Mouse (Mus musculus) left cerebral cortex, postnatal 10 days (tissue): ENCODE data around the gene Gm1604a. TPM values are rescaled to one million over a fixed set of nuclear protein-coding genes. Genes with fewer than 3 reads are reported as not detected.
"Not testable (repeated sequence)": the region's sequence is repeated elsewhere in the genome, so short reads cannot be mapped to it uniquely, and the experiment has no call there.

Experiments
- DNase-seq, 2 experiments: peaks; one replicate each; pipeline ENCODE4 v3.0.0; 2021 to 2022; ENCODE audit warnings: low spot score in 2 of 2, mixed read lengths in 1 of 2; ENCODE audit errors: extremely low spot score in 1 of 2
- intact Hi-C: fragments of 180-260 bp; cut with DNase I; formaldehyde crosslinking; loops from one replicate; pipeline ENCODE4 v1.15.1; 2025
- total RNA-seq, 2 experiments: library from RNA; stranded (reverse); gene quantifications; 2 replicates each; pipeline ENCODE4 v1.2.3; 2021

Gm1604a gene
- under 1 TPM; 0.64 to 0.71 TPM for total RNA-seq

DNA sequence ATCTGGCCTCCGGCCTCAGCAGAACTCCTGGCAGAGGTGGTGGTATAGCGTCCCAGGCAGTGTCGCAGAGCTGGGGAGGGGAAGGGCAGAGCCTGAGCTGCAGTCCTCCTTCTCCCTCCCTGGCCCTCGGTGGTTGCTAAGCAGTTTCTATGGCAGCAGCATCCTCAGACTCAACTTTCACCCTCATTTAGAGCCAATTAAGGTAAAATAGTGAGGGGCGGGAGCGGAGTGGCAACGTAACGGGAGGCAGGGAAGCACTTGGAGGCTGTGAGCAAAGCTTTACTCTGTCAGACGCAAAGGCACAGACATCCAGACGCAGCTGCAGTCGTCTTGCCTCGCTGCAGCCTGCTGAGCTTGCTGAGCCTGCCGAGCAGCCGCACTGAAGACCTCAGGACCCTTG, at the start of gene Gm1604a:
Gm1604a (plus strand) TSS at position 312 of the 400 bp plus-strand sequence.
- intact Hi-C loops = not testable (repeated sequence)
- DNase-seq = peak; percentile 32 to 33

DNA sequence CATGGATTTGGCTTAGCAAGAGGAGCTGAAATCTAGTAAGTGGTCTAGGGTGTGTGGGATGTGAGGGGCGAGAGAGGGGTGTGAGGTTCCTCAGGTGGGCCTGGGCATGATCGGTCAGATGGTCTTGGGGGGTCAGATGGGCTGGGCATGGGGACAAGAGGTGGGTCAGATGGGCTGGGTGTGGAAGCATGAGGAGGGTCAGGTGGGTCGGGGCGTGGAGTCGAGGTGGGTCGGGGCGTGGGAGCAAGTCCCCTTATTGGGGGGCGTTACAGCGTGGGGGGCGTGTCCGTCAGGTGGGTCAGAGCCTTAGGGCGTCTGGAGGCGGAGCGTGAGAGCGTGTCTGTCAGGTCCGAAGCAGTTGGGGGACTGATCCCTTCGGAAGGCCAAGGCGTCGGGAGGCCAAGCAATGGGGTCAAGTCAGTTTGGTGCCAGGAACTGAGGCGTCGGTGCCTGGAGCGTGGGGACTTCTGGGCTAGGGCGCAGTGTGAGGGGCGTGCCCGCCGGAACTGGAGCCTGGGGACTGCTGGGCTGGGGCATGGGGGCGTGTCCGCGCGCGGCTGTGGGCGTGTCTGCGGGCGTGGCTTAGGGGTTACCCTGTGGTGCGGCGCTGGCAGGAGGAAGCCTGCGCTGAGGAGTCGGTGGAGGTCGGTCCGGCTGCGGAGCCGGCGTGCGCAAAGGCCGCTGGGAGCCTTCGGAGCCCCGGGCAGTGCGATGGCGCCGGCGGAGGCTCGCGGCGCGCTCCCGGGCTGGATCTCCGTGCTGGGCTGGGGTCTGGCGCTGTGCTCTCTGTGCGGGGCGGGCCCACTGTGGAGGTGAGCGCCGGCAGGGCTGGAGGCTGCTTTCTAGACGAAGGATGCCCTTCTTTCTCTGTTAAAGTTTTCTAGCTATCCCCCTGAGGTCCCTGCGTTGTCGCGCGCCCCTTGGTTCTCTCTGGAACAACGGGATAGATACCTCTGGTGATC, 46.8 kb upstream of the Gm1604a start, which contains the start of gene Gm49721:
Gm49721 (plus strand) TSS at position 618 of the 962 bp plus-strand sequence.
- peak in 1 of 2 experiments; percentile 82 for DNase-seq
- intact Hi-C loops = not testable (repeated sequence)

DNA sequence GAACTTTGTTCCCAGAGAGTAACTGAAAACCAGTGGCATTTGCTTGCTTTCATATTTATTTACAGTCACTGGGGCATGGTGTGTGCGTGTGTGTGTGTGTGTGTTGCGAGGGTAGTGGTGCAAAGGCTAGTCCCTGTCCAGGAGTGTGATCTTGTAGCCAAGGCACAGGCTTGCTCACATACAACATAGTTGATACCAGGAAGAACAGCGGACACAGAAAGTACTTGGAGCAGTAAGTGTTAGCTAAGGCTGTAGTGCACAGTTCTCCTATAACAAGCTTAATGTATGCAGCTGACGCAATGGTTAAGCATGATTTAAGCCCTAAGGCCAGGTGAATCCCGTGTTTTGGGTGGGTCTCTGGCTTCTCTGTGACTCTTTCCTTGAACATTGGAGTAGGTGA, 46.0 kb upstream of the Gm1604a start:
- DNase-seq, intact Hi-C loops: not testable (repeated sequence)

DNA sequence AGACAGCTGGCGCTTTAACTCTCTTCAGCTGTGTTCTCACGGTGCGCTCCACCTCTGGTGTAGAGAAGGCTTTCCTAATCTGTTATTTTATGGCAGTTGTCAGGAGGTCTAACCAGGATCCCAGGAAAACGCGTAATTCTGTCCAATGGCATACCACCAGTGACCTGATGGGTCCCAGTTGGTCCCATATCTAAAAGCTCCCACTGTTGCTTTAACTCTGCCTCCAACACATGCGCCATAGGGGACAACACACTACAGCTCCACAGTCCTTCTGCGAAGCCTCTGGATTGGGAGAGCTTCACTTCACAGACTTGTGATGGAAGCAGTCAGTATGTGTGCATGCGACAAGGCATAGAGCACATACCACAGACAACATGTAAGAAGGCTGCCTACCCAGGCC, 45.2 kb upstream of the Gm1604a start:
- DNase-seq, intact Hi-C loops: not testable (repeated sequence)

DNA sequence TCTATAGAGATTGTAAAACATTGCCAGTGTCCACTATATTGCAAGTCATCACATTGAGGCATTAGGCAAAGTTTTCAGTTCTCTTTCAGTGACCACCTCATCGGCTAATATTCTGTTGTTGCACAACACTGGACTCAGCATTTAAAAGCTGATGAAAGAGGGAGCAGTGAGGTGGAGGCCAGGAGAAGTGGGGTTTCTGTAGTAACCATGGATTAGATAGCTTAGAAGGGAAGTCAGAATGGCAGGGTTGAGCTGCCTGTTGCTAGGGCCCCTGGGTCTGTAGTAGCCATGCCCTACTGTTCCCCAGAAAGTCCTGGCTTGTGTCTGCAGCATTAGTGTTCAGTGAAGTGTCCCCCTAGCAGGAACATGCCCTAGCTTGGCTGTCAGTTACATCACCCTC, 39.2 kb upstream of the Gm1604a start:
- intact Hi-C loops, DNase-seq: not testable (repeated sequence)

DNA sequence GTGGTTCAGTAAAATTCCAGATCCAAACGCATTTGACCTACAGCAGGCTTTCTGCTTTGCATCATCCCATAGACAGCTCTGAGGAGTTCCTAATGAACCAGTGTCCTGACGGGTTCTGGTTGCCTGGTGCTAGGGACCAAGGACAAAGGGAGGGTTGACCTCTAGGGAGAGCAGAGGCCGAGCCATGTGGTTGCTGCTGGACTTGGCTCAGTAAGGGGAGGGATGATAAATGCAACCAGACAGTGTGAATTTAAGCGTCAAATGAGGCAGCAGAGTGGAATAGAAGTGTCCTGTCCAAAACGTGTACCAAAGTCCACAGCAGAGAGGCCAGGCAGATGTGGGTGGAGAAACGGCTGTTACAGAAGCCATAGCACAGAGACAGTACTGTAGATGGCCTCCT, 29.9 kb upstream of the Gm1604a start:
- DNase-seq, intact Hi-C loops: not testable (repeated sequence)

DNA sequence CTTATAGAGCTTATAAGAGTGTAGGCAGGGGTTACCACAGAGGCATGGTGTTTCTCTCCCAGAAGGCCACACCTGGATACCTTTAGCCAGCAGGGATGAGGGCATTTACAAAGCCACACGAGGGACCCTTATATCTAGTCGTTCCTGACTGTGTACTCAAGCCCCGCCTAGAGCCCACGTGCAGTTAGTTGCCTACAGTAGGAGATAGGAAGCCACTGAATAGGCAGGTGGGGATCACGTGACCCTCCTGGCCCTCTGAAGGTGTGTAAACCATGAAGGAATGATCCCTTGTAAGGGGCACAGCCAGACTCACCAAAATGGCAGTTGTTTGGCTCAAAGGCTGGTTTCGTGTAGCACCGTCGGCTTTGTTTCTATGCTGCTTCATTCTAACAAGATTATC, 28.5 kb upstream of the Gm1604a start:
- DNase-seq, intact Hi-C loops: not testable (repeated sequence)

DNA sequence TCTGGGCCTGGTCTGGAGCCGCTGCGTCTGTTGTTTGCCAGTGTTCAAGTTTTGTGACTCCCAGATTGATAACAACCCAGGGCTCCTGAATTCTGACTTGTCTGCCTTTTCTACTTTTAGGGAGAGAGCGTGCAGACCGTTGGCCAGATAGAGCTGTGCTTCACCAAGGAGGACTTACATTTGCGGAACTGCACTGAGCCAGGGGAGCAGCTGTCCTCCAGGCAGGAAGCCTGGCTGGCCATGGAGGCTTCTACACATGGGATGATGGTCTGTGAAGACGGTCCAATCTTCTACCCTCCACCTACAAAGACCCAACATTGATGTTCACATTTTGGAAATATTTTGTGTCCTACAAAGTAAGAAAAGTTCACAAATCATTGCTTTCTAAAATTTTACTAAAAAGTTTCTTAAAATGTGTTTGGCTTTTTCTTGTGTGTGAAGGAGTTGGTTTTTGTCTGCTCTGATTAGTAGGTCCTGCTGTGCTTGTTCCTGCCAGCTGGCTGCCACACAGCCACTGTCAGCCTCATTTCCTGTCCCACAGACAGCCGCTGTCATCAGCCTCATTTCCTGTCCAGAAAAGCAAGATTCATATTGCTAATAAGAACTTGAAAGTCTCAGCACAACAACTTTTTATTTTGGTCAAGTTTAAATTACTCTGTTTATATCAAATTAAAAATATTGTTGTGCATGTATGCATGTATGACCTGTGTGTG, 27.4 kb upstream of the Gm1604a start:
- intact Hi-C loops, DNase-seq: not testable (repeated sequence)

DNA sequence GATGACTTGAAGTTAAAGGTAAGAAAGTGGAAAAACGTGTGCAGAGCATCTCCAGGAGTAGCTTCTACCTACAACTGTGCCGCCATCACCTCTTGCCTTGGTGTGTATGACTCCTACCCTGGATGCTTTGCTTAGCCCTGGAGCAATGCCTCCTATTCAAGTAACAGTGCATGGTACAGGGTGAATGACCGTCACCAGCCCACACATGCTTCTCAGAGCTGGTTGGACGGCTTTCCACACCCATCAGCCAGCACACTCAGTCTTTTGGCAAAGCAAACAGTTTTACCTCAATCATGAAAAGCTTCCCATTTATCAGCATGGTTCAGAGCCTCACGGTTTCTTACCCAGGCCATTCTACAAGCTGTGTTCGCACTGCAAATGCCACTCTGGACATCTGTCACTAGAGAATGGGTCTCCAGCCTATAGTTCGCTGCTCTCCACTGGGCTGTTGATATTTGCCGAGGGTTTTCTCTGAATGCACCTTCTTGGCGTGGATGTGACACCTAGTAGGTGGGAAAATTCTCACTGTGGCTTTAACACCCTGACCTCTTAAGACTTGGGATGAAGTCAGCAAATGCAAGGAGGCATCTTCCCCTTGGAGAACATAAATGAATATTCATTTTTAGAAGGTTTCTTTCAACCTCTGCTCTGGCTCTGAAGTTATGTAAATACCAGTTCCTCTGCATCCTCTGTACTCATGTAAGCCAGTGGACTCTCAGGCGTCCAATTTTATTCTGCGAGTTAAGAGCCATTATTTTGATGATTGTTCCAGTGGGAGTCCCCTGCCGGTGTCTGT, 23.4 kb upstream of the Gm1604a start:
- intact Hi-C loops, DNase-seq: not testable (repeated sequence)

DNA sequence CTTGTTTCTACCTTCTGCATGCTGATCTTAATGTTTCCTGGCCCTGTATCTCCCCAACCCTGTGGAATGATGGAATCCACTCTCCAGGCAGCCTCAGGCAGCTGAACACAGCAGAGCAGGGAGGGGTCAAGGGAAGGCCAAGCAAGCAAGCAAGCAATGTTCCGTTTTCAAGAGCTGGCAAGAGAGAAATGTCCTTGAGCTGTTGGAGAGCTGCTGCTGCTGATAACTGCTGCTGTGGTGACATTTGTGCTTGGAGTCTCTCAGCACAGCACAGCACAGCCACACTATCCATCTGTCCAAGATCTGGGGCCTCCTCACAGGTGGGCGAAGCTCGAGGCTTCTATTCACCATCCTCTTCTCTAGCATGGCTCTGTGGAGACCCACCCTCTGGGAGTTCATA, 22.0 kb upstream of the Gm1604a start:
- intact Hi-C loops, DNase-seq: not testable (repeated sequence)

DNA sequence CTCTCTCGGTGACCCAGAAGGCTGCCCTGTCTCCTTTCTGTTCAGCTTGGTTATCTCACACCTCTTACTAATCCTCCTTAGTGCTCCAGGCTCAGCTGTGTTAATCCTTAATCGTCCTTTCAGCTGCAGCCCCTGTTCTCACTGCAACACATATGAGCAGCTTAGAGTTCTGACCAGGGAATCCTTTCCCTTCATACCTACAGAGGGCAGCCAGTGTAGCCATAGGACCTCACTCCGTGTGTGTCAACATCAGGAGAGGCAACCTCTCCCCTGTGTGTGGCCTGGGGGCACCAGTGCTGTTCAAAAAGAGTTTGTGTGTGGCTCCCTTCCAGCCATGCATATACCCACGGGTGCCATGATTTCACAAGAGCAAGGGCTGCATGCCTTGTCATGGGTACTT, 19.7 kb upstream of the Gm1604a start:
- intact Hi-C loops, DNase-seq: not testable (repeated sequence)

DNA sequence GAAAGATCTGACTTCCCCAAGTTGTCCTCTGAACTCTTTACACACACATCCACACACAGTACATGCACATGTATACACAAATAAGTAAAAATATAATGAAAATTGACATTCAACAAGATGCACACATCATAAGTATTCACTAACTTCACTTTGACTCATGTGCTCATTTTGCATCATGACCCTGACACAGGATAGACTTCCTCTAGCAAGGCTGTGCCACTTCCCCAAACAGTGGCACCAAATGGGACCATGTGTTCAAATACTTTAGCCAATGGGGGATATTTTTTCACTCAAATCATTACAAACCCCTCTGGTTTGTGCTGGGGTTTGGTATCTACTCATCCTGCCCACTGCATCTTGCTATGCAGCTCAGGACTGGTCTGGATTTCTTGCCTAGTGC, 16.5 kb upstream of the Gm1604a start:
- DNase-seq, intact Hi-C loops: not testable (repeated sequence)

DNA sequence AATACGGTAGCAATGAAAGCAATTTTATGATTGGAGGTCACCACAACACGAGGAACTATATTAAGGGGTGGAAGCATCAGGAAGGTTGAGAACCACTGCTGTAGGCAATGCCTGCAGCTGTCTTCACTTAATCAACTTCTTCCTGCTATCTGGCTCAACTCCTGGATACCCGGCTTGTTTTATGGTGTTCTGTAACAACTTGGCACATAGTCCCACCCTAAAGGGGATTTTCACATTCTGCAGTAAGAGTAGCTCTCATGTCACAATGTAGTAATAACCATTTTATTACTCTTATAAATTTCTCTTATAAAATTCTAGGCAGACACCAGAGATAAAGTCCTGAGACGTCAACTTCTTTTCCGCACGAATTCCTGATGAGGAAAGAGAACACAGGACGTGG, 15.9 kb upstream of the Gm1604a start:
- intact Hi-C loops = not testable (repeated sequence)

DNA sequence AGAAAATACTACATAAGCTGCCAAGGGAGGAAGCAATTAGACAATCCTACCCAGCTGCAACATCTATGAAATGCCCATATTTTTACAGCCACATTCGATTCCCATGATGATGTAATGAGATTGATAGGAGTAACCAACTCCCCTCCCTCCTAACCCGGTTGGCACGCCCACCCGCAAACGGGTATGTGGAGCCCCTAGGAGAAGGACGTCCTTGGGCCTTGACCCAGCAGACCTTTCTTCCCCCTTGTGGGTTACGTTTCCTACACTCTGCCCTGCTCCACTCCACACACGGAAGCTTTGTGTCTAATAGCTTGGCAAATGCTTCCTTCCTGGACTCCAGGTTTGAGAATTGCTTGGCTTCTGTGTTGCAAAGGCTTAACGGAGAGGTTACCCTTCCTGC, 15.5 kb upstream of the Gm1604a start:
- intact Hi-C loops, DNase-seq: not testable (repeated sequence)

More for the DNA sequence above, 15.9 kb upstream of the Gm1604a start:
- not testable (repeated sequence) for DNase-seq

DNA sequence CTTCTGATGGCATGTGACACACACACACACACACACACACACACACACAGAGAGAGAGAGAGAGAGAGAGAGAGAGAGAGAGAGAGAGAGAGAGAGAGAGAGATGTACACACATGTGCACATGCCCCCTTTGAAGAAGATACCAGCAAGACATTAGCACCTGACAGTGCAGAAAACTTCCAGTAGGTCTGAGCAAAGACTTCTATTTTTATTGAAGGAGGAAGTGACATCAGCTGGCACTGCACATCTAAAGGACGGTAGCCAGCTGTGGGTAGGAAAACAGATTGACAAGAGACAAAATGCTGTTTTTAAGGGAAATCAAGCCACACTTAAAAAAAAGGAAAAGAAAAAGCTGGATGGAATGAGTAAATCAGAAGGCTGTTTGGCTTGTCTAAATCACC, 11.2 kb upstream of the Gm1604a start:
- intact Hi-C loops, DNase-seq: not testable (repeated sequence)

DNA sequence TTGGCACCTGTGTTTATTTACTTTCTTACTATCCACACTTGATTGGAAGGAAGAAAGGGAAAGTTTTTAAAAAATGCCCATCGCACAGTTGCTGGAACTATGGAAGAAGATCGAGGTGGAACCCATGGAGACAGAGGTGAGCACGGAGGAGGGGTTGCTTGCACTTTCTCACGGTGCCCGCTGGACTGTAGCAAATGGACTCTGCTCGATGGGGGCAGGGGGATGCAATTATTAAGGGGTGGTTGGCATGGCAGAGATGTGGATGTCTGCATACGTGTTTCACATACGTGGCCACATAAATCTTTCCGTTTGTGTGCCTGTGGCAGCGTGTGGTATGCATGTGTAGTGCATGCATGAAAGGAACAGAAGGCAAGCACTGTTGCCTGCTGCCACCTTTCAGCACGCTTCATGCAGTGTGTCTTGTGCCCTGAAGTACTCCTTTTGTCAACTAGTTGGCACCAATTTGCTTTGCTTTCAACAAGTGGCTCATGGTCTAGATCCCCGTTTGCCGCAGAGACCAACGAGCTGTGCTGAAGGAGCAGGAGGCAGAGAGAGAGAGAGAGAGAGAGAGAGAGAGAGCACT, 487 bp downstream of the Gm1604a start:
- intact Hi-C loops, DNase-seq: not testable (repeated sequence)

DNA sequence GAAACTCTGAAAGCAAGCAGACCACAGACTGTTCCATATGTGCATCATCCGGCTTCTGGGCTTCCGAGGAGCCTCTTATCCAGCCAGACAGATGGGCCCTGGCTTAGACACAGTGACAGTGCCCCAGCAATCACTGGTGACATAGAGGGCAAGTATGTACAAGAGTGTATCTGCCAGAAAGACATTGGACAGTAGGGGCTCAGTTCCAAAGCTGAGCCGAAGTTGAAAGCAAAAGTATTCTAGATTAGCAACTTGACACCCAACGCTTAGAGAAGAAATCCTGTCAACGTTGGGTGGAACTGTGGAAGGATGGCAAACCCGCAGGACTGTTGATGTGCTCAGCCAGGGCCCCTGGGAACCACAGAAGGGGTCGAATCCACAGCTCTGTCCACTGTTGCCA, 4.8 kb downstream of the Gm1604a start:
- intact Hi-C loops, DNase-seq: not testable (repeated sequence)

DNA sequence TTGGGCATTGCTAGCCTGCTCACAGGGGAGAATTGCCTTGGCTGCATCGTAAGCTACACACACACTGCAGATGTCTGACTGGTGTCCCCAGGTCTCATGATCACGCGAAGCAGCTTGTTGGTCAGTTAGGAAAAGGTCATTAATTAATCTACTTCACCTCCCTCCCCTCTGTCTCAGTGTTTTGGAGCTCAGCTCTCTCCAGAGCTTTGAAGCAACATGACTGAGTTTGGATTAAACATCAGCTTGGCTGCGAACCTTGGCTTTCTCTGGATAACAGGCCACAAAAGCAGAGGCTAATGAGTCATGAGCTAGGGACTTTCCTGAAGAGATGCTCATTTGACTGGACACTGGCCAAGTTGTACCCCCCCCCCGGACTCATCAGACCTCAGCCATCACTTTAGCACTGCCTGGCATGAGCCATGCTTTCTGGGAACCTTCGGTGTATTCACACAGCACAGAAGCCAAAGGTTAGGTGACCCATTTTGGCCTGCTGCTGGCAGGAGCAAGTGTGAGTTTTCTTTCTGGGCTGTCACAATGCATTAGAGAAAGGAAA, 5.3 kb downstream of the Gm1604a start:
- DNase-seq, intact Hi-C loops: not testable (repeated sequence)
